Mouse (Mus musculus): ENCODE data around the gene Gabrb1. TPM values are rescaled to one million over a fixed set of nuclear protein-coding genes. Genes with fewer than 3 reads are reported as not detected.
A peak's percentile ranks its signal among the peaks of the same experiment; 100 is the strongest.

Gene Gabrb1
- polyA plus RNA-seq, 2 experiments, result under 0.01 to 0.03 TPM

GRCm38 (mm10) chr5:71665593-71665992, 7.7 kb downstream of the Gabrb1 start:
- Histone ChIP-seq H3K27me3 (ENCODE audit: control insufficient read depth, insufficient read depth, low read length) (no peaks in the 10 kb centered on the region), H3K9me3 (ENCODE audit: control insufficient read depth, low read length) (no peaks in the 10 kb centered on the region), H3K4me2 (ENCODE audit: low read depth) (no peak overlapping the region), H3K9ac (replicated peaks) (no peak overlapping the region), H3K4me1 (replicated peaks; ENCODE audit: control insufficient read depth in 2 of 2, insufficient read depth in 2 of 2, low read length in 1 of 2) (no peaks in the 10 kb centered on the region), H3K36me3 (replicated peaks; ENCODE audit: control insufficient read depth, insufficient read depth, low read depth) (no peaks in the 10 kb centered on the region), H3K27ac (no peak overlapping the region), H3K4me3 (ENCODE audit: insufficient read depth in 1 of 2, low read depth in 2 of 2, low read length in 2 of 2) (no peak overlapping the region)
- ATAC-seq (ENCODE audit: insufficient read depth) (no peak), DNase-seq (ENCODE audit: low read depth in 3 of 3, low spot score in 3 of 3) (no peak)
- TF ChIP-seq CTCF (IDR thresholded peaks at IDR 0.05; ENCODE audit: low read depth) (no peak), EP300 (IDR thresholded peaks at IDR 0.05; ENCODE audit: low read depth) (no peak)
- WGBS (ENCODE audit: insufficient replicate concordance), result 46% methylated on average over 4 of the region's 4 CpGs

GRCm38 (mm10) chr5:71699696-71700467, 42.0 kb downstream of the Gabrb1 start:
- H3K4me2 ChIP-seq (ENCODE audit: low read depth), result no peak overlapping the region; the same call in 1 of the 2 replicates
- H3K9ac ChIP-seq (replicated peaks), result no peak overlapping the region
- no peak overlapping the region for H3K27ac ChIP-seq
- DNase-seq (ENCODE audit: low read depth in 3 of 3, low spot score in 3 of 3), result no peak
- H3K9me3 ChIP-seq (ENCODE audit: control insufficient read depth, low read length), result no peaks in the 10 kb centered on the region
- 3% methylated on average over 19 of the region's 19 CpGs for WGBS (ENCODE audit: insufficient replicate concordance)
- no peaks in the 10 kb centered on the region for H3K36me3 ChIP-seq (replicated peaks; ENCODE audit: control insufficient read depth, insufficient read depth, low read depth)
- TF ChIP-seq EP300 (IDR thresholded peaks at IDR 0.05; ENCODE audit: low read depth), result no peak
- no peak for TF ChIP-seq CTCF (IDR thresholded peaks at IDR 0.05; ENCODE audit: low read depth)
- H3K4me3 ChIP-seq (ENCODE audit: insufficient read depth in 1 of 2, low read depth in 2 of 2, low read length in 2 of 2), result no peak overlapping the region
- ATAC-seq (ENCODE audit: insufficient read depth), result no peak
- H3K4me1 ChIP-seq (replicated peaks; ENCODE audit: control insufficient read depth in 2 of 2, insufficient read depth in 2 of 2, low read length in 1 of 2), result no peaks in the 10 kb centered on the region; a peak in 1 of 4 replicates
- H3K27me3 ChIP-seq (ENCODE audit: control insufficient read depth, insufficient read depth, low read length), result peaks cover 3% of the 10 kb centered on the region

- Histone ChIP-seq H3K9ac (replicated peaks) (no peak overlapping the region), H3K4me2 (ENCODE audit: low read depth) (peak overlapping the region; percentile 6), H3K9me3 (ENCODE audit: control insufficient read depth, low read length) (no peaks in the 10 kb centered on the region), H3K27me3 (ENCODE audit: control insufficient read depth, insufficient read depth, low read length) (peaks cover 3% of the 10 kb centered on the region), H3K4me3 (ENCODE audit: insufficient read depth in 1 of 2, low read depth in 2 of 2, low read length in 2 of 2) (peak overlapping the region in 1 of 2 experiments; percentile 41; a peak in 2 of 4 replicates), H3K36me3 (replicated peaks; ENCODE audit: control insufficient read depth, insufficient read depth, low read depth) (no peaks in the 10 kb centered on the region), H3K27ac (no peak overlapping the region), H3K4me1 (replicated peaks; ENCODE audit: control insufficient read depth in 2 of 2, insufficient read depth in 2 of 2, low read length in 1 of 2) (no peaks in the 10 kb centered on the region; a peak in 1 of 4 replicates)
- no peak for ATAC-seq (ENCODE audit: insufficient read depth)
- TF ChIP-seq CTCF (IDR thresholded peaks at IDR 0.05; ENCODE audit: low read depth), result peak; percentile 21; the same call in 1 of the 2 replicates
- TF ChIP-seq EP300 (IDR thresholded peaks at IDR 0.05; ENCODE audit: low read depth), result no peak
- WGBS (ENCODE audit: insufficient replicate concordance), result 2% methylated on average over 46 of the region's 46 CpGs
- no peak for DNase-seq (ENCODE audit: low read depth in 3 of 3, low spot score in 3 of 3)
These were observed 42.8 kb downstream of the Gabrb1 start for GRCm38 (mm10) chr5:71700468-71701272.

GRCm38 (mm10) chr5:71701273-71701614, 43.3 kb downstream of the Gabrb1 start:
- H3K4me1 ChIP-seq (replicated peaks; ENCODE audit: control insufficient read depth in 2 of 2, insufficient read depth in 2 of 2, low read length in 1 of 2), result no peaks in the 10 kb centered on the region; a peak in 1 of 4 replicates
- WGBS (ENCODE audit: insufficient replicate concordance), result 2% methylated on average over 6 of the region's 6 CpGs
- H3K9ac ChIP-seq (replicated peaks), result no peak overlapping the region
- peaks cover 3% of the 10 kb centered on the region for H3K27me3 ChIP-seq (ENCODE audit: control insufficient read depth, insufficient read depth, low read length)
- H3K36me3 ChIP-seq (replicated peaks; ENCODE audit: control insufficient read depth, insufficient read depth, low read depth), result no peaks in the 10 kb centered on the region
- DNase-seq (ENCODE audit: low read depth in 3 of 3, low spot score in 3 of 3) (no peak), ATAC-seq (ENCODE audit: insufficient read depth) (no peak)
- TF ChIP-seq CTCF (IDR thresholded peaks at IDR 0.05; ENCODE audit: low read depth) (no peak), EP300 (IDR thresholded peaks at IDR 0.05; ENCODE audit: low read depth) (no peak)
- H3K4me2 ChIP-seq (ENCODE audit: low read depth), result peak overlapping the region; percentile 6; the same call in 1 of the 2 replicates
- no peak overlapping the region for H3K27ac ChIP-seq
- no peaks in the 10 kb centered on the region for H3K9me3 ChIP-seq (ENCODE audit: control insufficient read depth, low read length)
- H3K4me3 ChIP-seq (ENCODE audit: insufficient read depth in 1 of 2, low read depth in 2 of 2, low read length in 2 of 2), result peak overlapping the region in 1 of 2 experiments; percentile 41; a peak in 1 of 4 replicates
